Mouse (Mus musculus) intestine, embryonic 15.5 days (tissue): ENCODE measurements around the gene Smok3b. TPM values are rescaled to one million over a fixed set of nuclear protein-coding genes. Genes with fewer than 3 reads are reported as not detected.
"Not testable (repeated sequence)": the region's sequence is repeated elsewhere in the genome, so short reads cannot be mapped to it uniquely, and the experiment has no call there.

Source experiments
- ATAC-seq: fragments of 200-750 bp; cut with Nextera tagmentation; 2 replicates; pipeline ENCODE4 v1.8.0; 2017; ENCODE audit warnings: moderate TSS enrichment, moderate library complexity
- H3K27ac ChIP-seq: fragments of 300-500 bp; sonication (generic); 2 replicates; pipeline ENCODE4 v1.5.1; 2015; ENCODE audit warnings: mild to moderate bottlenecking, inconsistent platforms
- H3K27me3 ChIP-seq: fragments of 300-500 bp; sonication (generic); replicated peaks from 2 replicates; pipeline ENCODE4 v1.6.1; 2015; ENCODE audit warnings: inconsistent platforms
- H3K36me3 ChIP-seq: fragments of 300-500 bp; sonication (generic); 2 replicates; pipeline ENCODE4 v1.6.1; 2015; ENCODE audit warnings: inconsistent platforms
- H3K4me1 ChIP-seq: fragments of 300-500 bp; sonication (generic); replicated peaks from 2 replicates; pipeline ENCODE4 v1.6.1; 2015; ENCODE audit warnings: inconsistent platforms
- H3K4me2 ChIP-seq: fragments of 300-500 bp; sonication (generic); replicated peaks from 2 replicates; pipeline ENCODE4 v1.6.1; 2015; ENCODE audit warnings: mild to moderate bottlenecking, inconsistent platforms
- H3K4me3 ChIP-seq: fragments of 300-500 bp; sonication (generic); replicated peaks from 2 replicates; pipeline ENCODE4 v1.5.1; 2015; ENCODE audit warnings: inconsistent platforms
- H3K9ac ChIP-seq: fragments of 300-500 bp; sonication (generic); 2 replicates; pipeline ENCODE4 v1.6.1; 2015; ENCODE audit warnings: inconsistent platforms
- H3K9me3 ChIP-seq: fragments of 300-500 bp; sonication (generic); 2 replicates; pipeline ENCODE4 v1.6.1; 2016; ENCODE audit warnings: inconsistent platforms
- WGBS: fragments of 180-500 bp; shearing (Covaris S2); methylation state at CpG from one replicate; pipeline ENCODE4 v1.1.7; 2015; 5-methylcytosine and 5-hydroxymethylcytosine counted together
- polyA plus RNA-seq: library from polyadenylated mRNA; unstranded; fragments of >200 nt; fragmentation: Nextera tagmentation; extraction: Ambion mirVana; gene quantifications from 2 replicates; pipeline ENCODE4 v1.2.1, GENCODE M21; 2015

Gene Smok3b
- polyA plus RNA-seq, 1 experiment from 2014 or later = not detected

- H3K27ac ChIP-seq, H3K4me3 ChIP-seq, H3K36me3 ChIP-seq, H3K4me1 ChIP-seq, H3K4me2 ChIP-seq, H3K9me3 ChIP-seq, H3K27me3 ChIP-seq, H3K9ac ChIP-seq, ATAC-seq: not testable (repeated sequence)
- WGBS = 86% methylated on average over 4 of the region's 4 CpGs
Observed at GRCm38 (mm10) chr5:138019577-138019976, 1.7 kb upstream of the Smok3b start.

GRCm38 (mm10) chr5:138052894-138053293 is 31.7 kb downstream of the Smok3b start, which contains the start of gene Smok3c:
Gene Smok3c (plus strand): TSS chr5:138053194.
- H3K9me3 ChIP-seq, H3K9ac ChIP-seq, H3K36me3 ChIP-seq, H3K4me1 ChIP-seq, H3K27me3 ChIP-seq, H3K4me3 ChIP-seq, H3K27ac ChIP-seq, ATAC-seq, H3K4me2 ChIP-seq: not testable (repeated sequence)
- WGBS = no CpG with 5 or more reads among the region's 5 CpGs

GRCm38 (mm10) chr5:138073803-138074202 is 52.6 kb downstream of the Smok3b start:
- Histone ChIP-seq H3K4me1 (no peaks in the 10 kb centered on the region), H3K4me2 (no peak overlapping the region), H3K4me3 (no peak overlapping the region), H3K9me3 (no peaks in the 10 kb centered on the region), H3K9ac (no peak overlapping the region), H3K27me3 (no peaks in the 10 kb centered on the region), H3K36me3 (no peaks in the 10 kb centered on the region), H3K27ac (no peak overlapping the region)
- no peak for ATAC-seq
- 91% methylated on average over 4 of the region's 4 CpGs for WGBS

- Histone ChIP-seq H3K4me3 (no peak overlapping the region), H3K4me1 (no peaks in the 10 kb centered on the region), H3K9me3 (no peaks in the 10 kb centered on the region), H3K9ac (no peak overlapping the region), H3K4me2 (no peak overlapping the region), H3K36me3 (no peaks in the 10 kb centered on the region), H3K27me3 (no peaks in the 10 kb centered on the region), H3K27ac (no peak overlapping the region)
- 69% methylated on average over 3 of the region's 3 CpGs for WGBS
- ATAC-seq = no peak
Observed at GRCm38 (mm10) chr5:138075684-138076083, 54.5 kb downstream of the Smok3b start.

GRCm38 (mm10) chr5:138076148-138076547 is 54.9 kb downstream of the Smok3b start:
- no peaks in the 10 kb centered on the region for H3K36me3 ChIP-seq
- no peak overlapping the region for H3K9ac ChIP-seq
- no peaks in the 10 kb centered on the region for H3K27me3 ChIP-seq
- WGBS = 60% methylated on average over 2 of the region's 2 CpGs
- no peak overlapping the region for H3K4me2 ChIP-seq
- H3K4me3 ChIP-seq = no peak overlapping the region
- no peaks in the 10 kb centered on the region for H3K4me1 ChIP-seq
- no peaks in the 10 kb centered on the region for H3K9me3 ChIP-seq
- no peak for ATAC-seq
- no peak overlapping the region for H3K27ac ChIP-seq

- Histone ChIP-seq H3K27ac (no peak overlapping the region), H3K36me3 (no peaks in the 10 kb centered on the region), H3K4me2 (no peak overlapping the region), H3K9ac (no peak overlapping the region), H3K4me1 (no peaks in the 10 kb centered on the region), H3K4me3 (no peak overlapping the region), H3K9me3 (no peaks in the 10 kb centered on the region), H3K27me3 (no peaks in the 10 kb centered on the region)
- WGBS = 88% methylated on average over 5 of the region's 5 CpGs
- no peak for ATAC-seq
Observed at GRCm38 (mm10) chr5:138080456-138080855, 59.2 kb downstream of the Smok3b start.

GRCm38 (mm10) chr5:138081446-138081845 is 60.2 kb downstream of the Smok3b start:
- H3K27ac ChIP-seq = no peak overlapping the region
- no peaks in the 10 kb centered on the region for H3K4me1 ChIP-seq
- H3K36me3 ChIP-seq = no peaks in the 10 kb centered on the region
- WGBS = 84% methylated on average over 9 of the region's 9 CpGs
- no peaks in the 10 kb centered on the region for H3K9me3 ChIP-seq
- no peak overlapping the region for H3K9ac ChIP-seq
- H3K27me3 ChIP-seq = no peaks in the 10 kb centered on the region
- ATAC-seq = no peak
- H3K4me2 ChIP-seq = no peak overlapping the region
- H3K4me3 ChIP-seq = no peak overlapping the region

- no peak overlapping the region for H3K4me2 ChIP-seq
- no peak overlapping the region for H3K9ac ChIP-seq
- H3K9me3 ChIP-seq = no peaks in the 10 kb centered on the region
- WGBS = 50% methylated on average over 2 of the region's 2 CpGs
- no peaks in the 10 kb centered on the region for H3K27me3 ChIP-seq
- H3K27ac ChIP-seq = no peak overlapping the region
- no peaks in the 10 kb centered on the region for H3K36me3 ChIP-seq
- ATAC-seq = no peak
- no peak overlapping the region for H3K4me3 ChIP-seq
- no peaks in the 10 kb centered on the region for H3K4me1 ChIP-seq
Observed at GRCm38 (mm10) chr5:138083318-138083900, 62.2 kb downstream of the Smok3b start.

GRCm38 (mm10) chr5:138083936-138084335 is 62.7 kb downstream of the Smok3b start:
- Histone ChIP-seq H3K9ac (no peak overlapping the region), H3K9me3 (no peaks in the 10 kb centered on the region), H3K36me3 (no peaks in the 10 kb centered on the region), H3K27me3 (no peaks in the 10 kb centered on the region), H3K4me3 (no peak overlapping the region), H3K27ac (no peak overlapping the region), H3K4me1 (no peaks in the 10 kb centered on the region), H3K4me2 (no peak overlapping the region)
- WGBS = 91% methylated on average over 2 of the region's 2 CpGs
- no peak for ATAC-seq

GRCm38 (mm10) chr5:138084507-138084906 is 63.3 kb downstream of the Smok3b start:
- no peak for ATAC-seq
- Histone ChIP-seq H3K9me3 (no peaks in the 10 kb centered on the region), H3K9ac (no peak overlapping the region), H3K27ac (no peak overlapping the region), H3K4me1 (no peaks in the 10 kb centered on the region), H3K4me2 (peak overlapping the region; percentile 60), H3K36me3 (no peaks in the 10 kb centered on the region), H3K4me3 (peak overlapping the region; percentile 98), H3K27me3 (no peaks in the 10 kb centered on the region)
- 33% methylated on average over 2 of the region's 2 CpGs for WGBS

GRCm38 (mm10) chr5:138084996-138085395 is 63.8 kb downstream of the Smok3b start, which contains the start of gene Zkscan1:
Gene Zkscan1 (plus strand): TSS chr5:138085084.
- H3K4me3 ChIP-seq = peak within 1 kb of the TSS; percentile 98
- no peaks in the 10 kb centered on the region for H3K27me3 ChIP-seq
- ATAC-seq = peak; percentile 91
- under 1% methylated on average over 27 of the region's 27 CpGs for WGBS
- no peaks in the 10 kb centered on the region for H3K4me1 ChIP-seq
- H3K27ac ChIP-seq = peak within 1 kb of the TSS; percentile 94
- H3K4me2 ChIP-seq = peak within 1 kb of the TSS; percentile 60
- H3K9ac ChIP-seq = peak within 1 kb of the TSS; percentile 97
- no peaks in the 10 kb centered on the region for H3K9me3 ChIP-seq
- no peaks in the 10 kb centered on the region for H3K36me3 ChIP-seq

- H3K36me3 ChIP-seq = no peaks in the 10 kb centered on the region
- peak; percentile 8; the same call in 1 of the 2 replicates for ATAC-seq
- under 1% methylated on average over 18 of the region's 18 CpGs for WGBS
Observed at GRCm38 (mm10) chr5:138085421-138085911, 64.2 kb downstream of the Smok3b start.

GRCm38 (mm10) chr5:138086842-138087241 is 65.6 kb downstream of the Smok3b start:
- no peak for ATAC-seq
- Histone ChIP-seq H3K4me2 (peak overlapping the region; percentile 60), H3K27me3 (no peaks in the 10 kb centered on the region), H3K36me3 (no peaks in the 10 kb centered on the region), H3K9me3 (no peaks in the 10 kb centered on the region), H3K27ac (no peak overlapping the region), H3K9ac (no peak overlapping the region), H3K4me3 (no peak overlapping the region), H3K4me1 (no peaks in the 10 kb centered on the region)
- 66% methylated on average over 3 of the region's 3 CpGs for WGBS

More at GRCm38 (mm10) chr5:138085421-138085911, 64.2 kb downstream of the Smok3b start:
- H3K9me3 ChIP-seq = no peaks in the 10 kb centered on the region
- peak overlapping the region; percentile 94 for H3K27ac ChIP-seq
- no peaks in the 10 kb centered on the region for H3K4me1 ChIP-seq
- H3K27me3 ChIP-seq = no peaks in the 10 kb centered on the region
- peak overlapping the region; percentile 98 for H3K4me3 ChIP-seq
- peak overlapping the region; percentile 97 for H3K9ac ChIP-seq
- peak overlapping the region; percentile 60 for H3K4me2 ChIP-seq
